Mouse (Mus musculus): Measurements from ENCODE around the gene Nhlrc4. TPM values are rescaled to one million over a fixed set of nuclear protein-coding genes. Genes with fewer than 3 reads are reported as not detected.

Gene Nhlrc4
- polyA plus RNA-seq, 1 experiment from 2014 or later = not detected

GRCm38 (mm10) chr17:25951225-25951802, 6.6 kb upstream of the Nhlrc4 start:
- no peaks in the 10 kb centered on the region for H3K36me3 ChIP-seq (replicated peaks; ENCODE audit: control insufficient read depth, insufficient read depth)
- peaks cover 11% of the 10 kb centered on the region for H3K4me1 ChIP-seq (replicated peaks; ENCODE audit: control insufficient read depth, insufficient read depth, low read length)
- H3K9me3 ChIP-seq (ENCODE audit: control insufficient read depth, low read length) = no peaks in the 10 kb centered on the region
- ATAC-seq (ENCODE audit: low FRiP score) (peak; percentile 3; the same call in 1 of the 2 replicates), DNase-seq (ENCODE audit: low spot score) (no peak)
- no peak overlapping the region for H3K27ac ChIP-seq
- peak overlapping the region; percentile 29 for H3K4me3 ChIP-seq (replicated peaks; ENCODE audit: low read length)
- no peak overlapping the region for H3K9ac ChIP-seq
- H3K4me2 ChIP-seq (replicated peaks) = peak overlapping the region; percentile 56
- peaks cover 41% of the 10 kb centered on the region for H3K27me3 ChIP-seq (ENCODE audit: control insufficient read depth, insufficient read depth, low read length)
- 1% methylated on average over 33 of the region's 33 CpGs for WGBS

- H3K9ac ChIP-seq = no peak overlapping the region
- H3K36me3 ChIP-seq (replicated peaks; ENCODE audit: control insufficient read depth, insufficient read depth) = no peaks in the 10 kb centered on the region
- no peak overlapping the region for H3K4me2 ChIP-seq (replicated peaks)
- H3K27me3 ChIP-seq (ENCODE audit: control insufficient read depth, insufficient read depth, low read length) = peaks cover 41% of the 10 kb centered on the region
- ATAC-seq (ENCODE audit: low FRiP score) (no peak), DNase-seq (ENCODE audit: low spot score) (no peak)
- 0% methylated on average over 2 of the region's 3 CpGs for WGBS
- H3K4me1 ChIP-seq (replicated peaks; ENCODE audit: control insufficient read depth, insufficient read depth, low read length) = peaks cover 11% of the 10 kb centered on the region
- no peaks in the 10 kb centered on the region for H3K9me3 ChIP-seq (ENCODE audit: control insufficient read depth, low read length)
- H3K27ac ChIP-seq = no peak overlapping the region
- no peak overlapping the region for H3K4me3 ChIP-seq (replicated peaks; ENCODE audit: low read length)
Measured at GRCm38 (mm10) chr17:25950706-25951105, 5.9 kb upstream of the Nhlrc4 start.

- no peaks in the 10 kb centered on the region for H3K9me3 ChIP-seq (ENCODE audit: control insufficient read depth, low read length)
- 78% methylated on average over 5 of the region's 5 CpGs for WGBS
- no peak overlapping the region for H3K9ac ChIP-seq
- no peaks in the 10 kb centered on the region for H3K36me3 ChIP-seq (replicated peaks; ENCODE audit: control insufficient read depth, insufficient read depth)
- H3K4me2 ChIP-seq (replicated peaks) = no peak overlapping the region
- peaks cover 41% of the 10 kb centered on the region for H3K27me3 ChIP-seq (ENCODE audit: control insufficient read depth, insufficient read depth, low read length)
- no peak for ATAC-seq (ENCODE audit: low FRiP score)
- no peak overlapping the region for H3K27ac ChIP-seq
- H3K4me3 ChIP-seq (replicated peaks; ENCODE audit: low read length) = no peak overlapping the region
- DNase-seq (ENCODE audit: low spot score) = no peak
- peaks cover 11% of the 10 kb centered on the region for H3K4me1 ChIP-seq (replicated peaks; ENCODE audit: control insufficient read depth, insufficient read depth, low read length)
Measured at GRCm38 (mm10) chr17:25949981-25950380, 5.2 kb upstream of the Nhlrc4 start.

GRCm38 (mm10) chr17:25948051-25948450, 3.3 kb upstream of the Nhlrc4 start:
- Histone ChIP-seq H3K27ac (no peak overlapping the region), H3K36me3 (replicated peaks; ENCODE audit: control insufficient read depth, insufficient read depth) (no peaks in the 10 kb centered on the region), H3K27me3 (ENCODE audit: control insufficient read depth, insufficient read depth, low read length) (peaks cover 35% of the 10 kb centered on the region), H3K4me1 (replicated peaks; ENCODE audit: control insufficient read depth, insufficient read depth, low read length) (peaks cover 11% of the 10 kb centered on the region), H3K9me3 (ENCODE audit: control insufficient read depth, low read length) (no peaks in the 10 kb centered on the region), H3K9ac (no peak overlapping the region), H3K4me2 (replicated peaks) (no peak overlapping the region), H3K4me3 (replicated peaks; ENCODE audit: low read length) (no peak overlapping the region)
- DNase-seq (ENCODE audit: low spot score) = no peak
- 81% methylated on average over 8 of the region's 8 CpGs for WGBS
- ATAC-seq (ENCODE audit: low FRiP score) = no peak

GRCm38 (mm10) chr17:25947576-25947975, 2.8 kb upstream of the Nhlrc4 start:
- Histone ChIP-seq H3K4me1 (replicated peaks; ENCODE audit: control insufficient read depth, insufficient read depth, low read length) (peaks cover 11% of the 10 kb centered on the region), H3K36me3 (replicated peaks; ENCODE audit: control insufficient read depth, insufficient read depth) (no peaks in the 10 kb centered on the region), H3K27me3 (ENCODE audit: control insufficient read depth, insufficient read depth, low read length) (peaks cover 30% of the 10 kb centered on the region), H3K4me2 (replicated peaks) (no peak overlapping the region), H3K9ac (no peak overlapping the region), H3K9me3 (ENCODE audit: control insufficient read depth, low read length) (no peaks in the 10 kb centered on the region), H3K27ac (no peak overlapping the region), H3K4me3 (replicated peaks; ENCODE audit: low read length) (no peak overlapping the region)
- 90% methylated on average over 4 of the region's 4 CpGs for WGBS
- DNase-seq (ENCODE audit: low spot score) (no peak), ATAC-seq (ENCODE audit: low FRiP score) (no peak)

GRCm38 (mm10) chr17:25946891-25947290, 2.1 kb upstream of the Nhlrc4 start:
- Histone ChIP-seq H3K27me3 (ENCODE audit: control insufficient read depth, insufficient read depth, low read length) (peaks cover 23% of the 10 kb centered on the region), H3K9me3 (ENCODE audit: control insufficient read depth, low read length) (no peaks in the 10 kb centered on the region), H3K36me3 (replicated peaks; ENCODE audit: control insufficient read depth, insufficient read depth) (no peaks in the 10 kb centered on the region), H3K9ac (no peak overlapping the region), H3K27ac (no peak overlapping the region), H3K4me3 (replicated peaks; ENCODE audit: low read length) (no peak overlapping the region), H3K4me2 (replicated peaks) (no peak overlapping the region), H3K4me1 (replicated peaks; ENCODE audit: control insufficient read depth, insufficient read depth, low read length) (peaks cover 13% of the 10 kb centered on the region)
- ATAC-seq (ENCODE audit: low FRiP score) = no peak
- WGBS = 82% methylated on average over 8 of the region's 8 CpGs
- DNase-seq (ENCODE audit: low spot score) = no peak

- no peaks in the 10 kb centered on the region for H3K36me3 ChIP-seq (replicated peaks; ENCODE audit: control insufficient read depth, insufficient read depth)
- WGBS = 81% methylated on average over 7 of the region's 7 CpGs
- ATAC-seq (ENCODE audit: low FRiP score) = no peak
Measured at GRCm38 (mm10) chr17:25946349-25946748, 1.6 kb upstream of the Nhlrc4 start.

GRCm38 (mm10) chr17:25945517-25946155, 875 bp upstream of the Nhlrc4 start:
- no peak for ATAC-seq (ENCODE audit: low FRiP score)
- H3K4me2 ChIP-seq (replicated peaks) = no peak overlapping the region
- H3K36me3 ChIP-seq (replicated peaks; ENCODE audit: control insufficient read depth, insufficient read depth) = no peaks in the 10 kb centered on the region
- no peak overlapping the region for H3K4me3 ChIP-seq (replicated peaks; ENCODE audit: low read length)
- peaks cover 13% of the 10 kb centered on the region for H3K4me1 ChIP-seq (replicated peaks; ENCODE audit: control insufficient read depth, insufficient read depth, low read length)
- no peak overlapping the region for H3K9ac ChIP-seq
- no peak for DNase-seq (ENCODE audit: low spot score)
- H3K27ac ChIP-seq = no peak overlapping the region
- H3K27me3 ChIP-seq (ENCODE audit: control insufficient read depth, insufficient read depth, low read length) = peaks cover 11% of the 10 kb centered on the region
- no peaks in the 10 kb centered on the region for H3K9me3 ChIP-seq (ENCODE audit: control insufficient read depth, low read length)
- 61% methylated on average over 9 of the region's 9 CpGs for WGBS

More at GRCm38 (mm10) chr17:25946349-25946748, 1.6 kb upstream of the Nhlrc4 start:
- Histone ChIP-seq H3K4me2 (replicated peaks) (no peak overlapping the region), H3K9ac (no peak overlapping the region), H3K4me3 (replicated peaks; ENCODE audit: low read length) (no peak overlapping the region), H3K27me3 (ENCODE audit: control insufficient read depth, insufficient read depth, low read length) (peaks cover 18% of the 10 kb centered on the region), H3K4me1 (replicated peaks; ENCODE audit: control insufficient read depth, insufficient read depth, low read length) (peaks cover 9% of the 10 kb centered on the region), H3K27ac (no peak overlapping the region), H3K9me3 (ENCODE audit: control insufficient read depth, low read length) (no peaks in the 10 kb centered on the region)
- no peak for DNase-seq (ENCODE audit: low spot score)

- no peak for ATAC-seq (ENCODE audit: low FRiP score)
- no peaks in the 10 kb centered on the region for H3K27me3 ChIP-seq (ENCODE audit: control insufficient read depth, insufficient read depth, low read length)
Measured at GRCm38 (mm10) chr17:25943769-25944168, 992 bp downstream of the Nhlrc4 start.

More at GRCm38 (mm10) chr17:25943769-25944168, 992 bp downstream of the Nhlrc4 start:
- Histone ChIP-seq H3K4me1 (replicated peaks; ENCODE audit: control insufficient read depth, insufficient read depth, low read length) (peaks cover 17% of the 10 kb centered on the region), H3K36me3 (replicated peaks; ENCODE audit: control insufficient read depth, insufficient read depth) (no peaks in the 10 kb centered on the region), H3K9me3 (ENCODE audit: control insufficient read depth, low read length) (no peaks in the 10 kb centered on the region), H3K4me2 (replicated peaks) (no peak overlapping the region), H3K27ac (no peak overlapping the region), H3K9ac (no peak overlapping the region), H3K4me3 (replicated peaks; ENCODE audit: low read length) (no peak overlapping the region)
- no peak for DNase-seq (ENCODE audit: low spot score)
- WGBS = 73% methylated on average over 9 of the region's 9 CpGs
